Comparison of ENCODE assay signal across 13 mouse cellular contexts in genomic region chr10:115147308-115147707, GRCm38 (mm10). TPM values are rescaled to one million over a fixed set of nuclear protein-coding genes. Genes with fewer than 3 reads are reported as not detected.
DNase-seq lines count a peak whose midpoint lies in the region; ATAC-seq lines count a peak whose summit lies in the region.
"Had no signal": no experiment of that assay in that cellular context is flagged by ENCODE, and none has a peak within 500 bp of the region (broad histone marks: within the 10 kb centered on the region; RNA-seq: fewer than 3 reads in every experiment).

No protein-coding gene starts in this region.

- no peaks in the 10 kb centered on the region for H3K36me3 ChIP-seq in midbrain, embryonic 11.5 days (ENCODE audit: control insufficient read depth, insufficient read depth, low read length)
- H3K36me3 ChIP-seq in midbrain, embryonic 13.5 days = no peaks in the 10 kb centered on the region
- H3K36me3 ChIP-seq: stomach, embryonic 15.5 days had no signal

- ATAC-seq in frontal cortex, adult (ENCODE audit: low TSS enrichment) = peak; percentile 95
- ATAC-seq in midbrain, embryonic 11.5 days (ENCODE audit: low FRiP score) = peak; percentile 54
- ATAC-seq in midbrain, embryonic 13.5 days = no peak

- H3K27me3 ChIP-seq in midbrain, embryonic 11.5 days (ENCODE audit: control insufficient read depth, insufficient read depth, low read length) = no peaks in the 10 kb centered on the region
- H3K27me3 ChIP-seq in midbrain, embryonic 13.5 days = no peaks in the 10 kb centered on the region
- H3K27me3 ChIP-seq: stomach, embryonic 15.5 days had no signal

- no peak for DNase-seq in frontal cortex, postnatal 14 days (ENCODE audit: low spot score in 2 of 2)
- no peak for DNase-seq in midbrain, embryonic 11.5 days (ENCODE audit: low spot score, missing footprints)
- DNase-seq in fibroblast of lung, adult 2 months (ENCODE audit: low read depth) = peak; percentile 4
- DNase-seq in retina, postnatal 1 day = peak; percentile 55
- no peak for DNase-seq in kidney, postnatal 14 days
- no peak for DNase-seq in heart, postnatal 4 days
- DNase-seq: gastrocnemius, postnatal 10 days; kidney, adult 11 months had no signal

- WGBS in midbrain, embryonic 11.5 days = 76% methylated on average over 5 of the region's 5 CpGs
- WGBS in midbrain, embryonic 13.5 days = 75% methylated on average over 5 of the region's 5 CpGs

- no peaks in the 10 kb centered on the region for H3K9me3 ChIP-seq in midbrain, embryonic 11.5 days (ENCODE audit: control insufficient read depth, low read length)
- H3K9me3 ChIP-seq in midbrain, embryonic 13.5 days = no peaks in the 10 kb centered on the region
- H3K9me3 ChIP-seq: stomach, embryonic 15.5 days had no signal

- no peaks in the 10 kb centered on the region for H3K4me1 ChIP-seq in midbrain, embryonic 11.5 days (ENCODE audit: control insufficient read depth, insufficient read depth, low read length)
- no peaks in the 10 kb centered on the region for H3K4me1 ChIP-seq in midbrain, embryonic 13.5 days (replicated peaks)
- H3K4me1 ChIP-seq: stomach, embryonic 15.5 days had no signal

- H3K4me3 ChIP-seq in midbrain, embryonic 11.5 days (ENCODE audit: low read depth, low read length) = no peak overlapping the region
- H3K4me3 ChIP-seq in midbrain, embryonic 13.5 days (replicated peaks) = no peak overlapping the region
- H3K4me3 ChIP-seq: stomach, embryonic 15.5 days had no signal

- H3K4me2 ChIP-seq in midbrain, embryonic 11.5 days = no peak overlapping the region
- H3K4me2 ChIP-seq in midbrain, embryonic 13.5 days (replicated peaks) = no peak overlapping the region
- H3K4me2 ChIP-seq: stomach, embryonic 15.5 days had no signal

- no peak overlapping the region for H3K27ac ChIP-seq in midbrain, embryonic 11.5 days (ENCODE audit: low read depth, low read length)
- no peak overlapping the region for H3K27ac ChIP-seq in midbrain, embryonic 13.5 days
- H3K27ac ChIP-seq: stomach, embryonic 15.5 days had no signal

- no peak overlapping the region for H3K9ac ChIP-seq in midbrain, embryonic 11.5 days (ENCODE audit: low read length)
- H3K9ac ChIP-seq in midbrain, embryonic 13.5 days (replicated peaks) = no peak overlapping the region
- H3K9ac ChIP-seq: stomach, embryonic 15.5 days had no signal

RNA-seq across cellular contexts. Expression of gene Tph2, which starts 37.5 kb away (rescaled TPM):
- polyA plus RNA-seq in midbrain, embryonic 11.5 days (2014; fragmentation: Nextera tagmentation; extraction: Ambion mirVana) = 0.36 and 0.91 TPM in 2 replicates
- 2.2 and 7.8 TPM in 2 replicates for polyA plus RNA-seq in midbrain, embryonic 13.5 days (2015; fragmentation: Nextera tagmentation; extraction: Ambion mirVana)
- total RNA-seq in heart, postnatal 4 days (2021) = not detected
- total RNA-seq: gastrocnemius, postnatal 10 days; neutrophil, adult 5-6 weeks had no signal
- polyA plus RNA-seq: liver, embryonic 16.5 days had no signal

Comparison
In these comparisons a context has a peak if more than half of its experiments do, and no peak if none do; other contexts are left out.
1. DNase-seq: peak in fibroblast of lung, adult 2 months (single experiment) and retina, postnatal 1 day (single experiment); none in frontal cortex, postnatal 14 days (0 of 2), midbrain, embryonic 11.5 days (single experiment), kidney, postnatal 14 days (single experiment) and heart, postnatal 4 days (single experiment).